Mouse (Mus musculus): ENCODE results near the gene Tns1. TPM values are rescaled to one million over a fixed set of nuclear protein-coding genes. Genes with fewer than 3 reads are reported as not detected.

Gene Tns1
- total RNA-seq, 2 experiments from 2014 or later: 193 to 196 TPM

- peak; percentile 44 for DNase-seq
These were observed 33.1 kb downstream of the Tns1 start for GRCm38 (mm10) chr1:74091138-74091537.

- DNase-seq: no peak
These were observed 33.9 kb downstream of the Tns1 start for GRCm38 (mm10) chr1:74090329-74090728.

- no peak for DNase-seq
These were observed 35.7 kb downstream of the Tns1 start for GRCm38 (mm10) chr1:74088569-74088968.

- no peak for DNase-seq
These were observed 38.7 kb downstream of the Tns1 start for GRCm38 (mm10) chr1:74085566-74085965.

- DNase-seq: no peak
These were observed 39.5 kb downstream of the Tns1 start for GRCm38 (mm10) chr1:74084752-74085151.

GRCm38 (mm10) chr1:74084065-74084705 is 40.1 kb downstream of the Tns1 start:
- peak; percentile 47 for DNase-seq

GRCm38 (mm10) chr1:74082841-74083463 is 41.3 kb downstream of the Tns1 start:
- DNase-seq: peak; percentile 65

GRCm38 (mm10) chr1:74081573-74081989 is 42.7 kb downstream of the Tns1 start:
- no peak for DNase-seq

GRCm38 (mm10) chr1:74077353-74077752 is 46.9 kb downstream of the Tns1 start:
- DNase-seq: peak; percentile 83

- no peak for DNase-seq
These were observed 48.0 kb downstream of the Tns1 start for GRCm38 (mm10) chr1:74076230-74076629.

- DNase-seq: no peak
These were observed 49.4 kb downstream of the Tns1 start for GRCm38 (mm10) chr1:74074693-74075485.

- DNase-seq: no peak
These were observed 50.5 kb downstream of the Tns1 start for GRCm38 (mm10) chr1:74073791-74074190.

GRCm38 (mm10) chr1:74070745-74071144 is 53.5 kb downstream of the Tns1 start:
- no peak for DNase-seq

- no peak for DNase-seq
These were observed 54.2 kb downstream of the Tns1 start for GRCm38 (mm10) chr1:74070001-74070551.

GRCm38 (mm10) chr1:74069085-74069835 is 55.0 kb downstream of the Tns1 start:
- DNase-seq: peak; percentile 38

- no peak for DNase-seq
These were observed 55.7 kb downstream of the Tns1 start for GRCm38 (mm10) chr1:74068366-74069084.

GRCm38 (mm10) chr1:74067866-74068265 is 56.4 kb downstream of the Tns1 start:
- no peak for DNase-seq

- no peak for DNase-seq
These were observed 57.7 kb downstream of the Tns1 start for GRCm38 (mm10) chr1:74066576-74066975.

GRCm38 (mm10) chr1:74066061-74066460 is 58.2 kb downstream of the Tns1 start:
- DNase-seq: peak; percentile 47

GRCm38 (mm10) chr1:74060046-74060445 is 64.2 kb downstream of the Tns1 start:
- no peak for DNase-seq

- no peak for DNase-seq
These were observed 64.7 kb downstream of the Tns1 start for GRCm38 (mm10) chr1:74059552-74059951.

All from gastrocnemius, postnatal 10 days (tissue).